Mouse (Mus musculus) lung, postnatal 10 days (tissue): ENCODE measurements at regions not wholly inside any gene's neighbourhood (a gene's known extent, or its start where the extent isn't known, plus 50 kb on each side); places are given as distances from the start of the nearest gene placed in this dataset.

Experiments
- DNase-seq: peaks from one replicate; pipeline ENCODE4 v3.0.0; 2021

- DNase-seq = no peak
Observed at GRCm38 (mm10) chr16:73835715-73836440, 575.7 kb downstream of the Robo2 start.

GRCm38 (mm10) chr16:73821387-73822338, 590.0 kb downstream of the Robo2 start:
- no peak for DNase-seq

GRCm38 (mm10) chr16:73804572-73804971, 607.1 kb downstream of the Robo2 start:
- no peak for DNase-seq

- no peak for DNase-seq
Observed at GRCm38 (mm10) chr16:73796528-73797171, 615.0 kb downstream of the Robo2 start.

- no peak for DNase-seq
Observed at GRCm38 (mm10) chr16:73785074-73785438, 626.6 kb downstream of the Robo2 start.

GRCm38 (mm10) chr16:73784296-73785073, 627.1 kb downstream of the Robo2 start:
- DNase-seq = no peak

GRCm38 (mm10) chr16:73772454-73772853, 639.2 kb downstream of the Robo2 start:
- DNase-seq = no peak

GRCm38 (mm10) chr16:73770440-73770856, 641.2 kb downstream of the Robo2 start:
- no peak for DNase-seq

GRCm38 (mm10) chr16:73769729-73770128, 641.9 kb downstream of the Robo2 start:
- DNase-seq = no peak

GRCm38 (mm10) chr16:73768706-73769105, 642.9 kb downstream of the Robo2 start:
- DNase-seq = no peak

- no peak for DNase-seq
Observed at GRCm38 (mm10) chr16:73765184-73765583, 646.4 kb downstream of the Robo2 start.

- no peak for DNase-seq
Observed at GRCm38 (mm10) chr16:73760921-73761320, 650.7 kb downstream of the Robo2 start.

GRCm38 (mm10) chr16:73758872-73759271, 652.8 kb downstream of the Robo2 start:
- no peak for DNase-seq

GRCm38 (mm10) chr16:73754302-73754701, 657.3 kb downstream of the Robo2 start:
- no peak for DNase-seq

GRCm38 (mm10) chr16:73728297-73728696, 683.3 kb downstream of the Robo2 start:
- no peak for DNase-seq

- DNase-seq = no peak
Observed at GRCm38 (mm10) chr16:73719691-73720090, 691.9 kb downstream of the Robo2 start.

- DNase-seq = no peak
Observed at GRCm38 (mm10) chr16:73716301-73716700, 695.3 kb downstream of the Robo2 start.

GRCm38 (mm10) chr16:73707051-73707450, 704.6 kb downstream of the Robo2 start:
- DNase-seq = no peak

GRCm38 (mm10) chr16:73689274-73689673, 722.4 kb downstream of the Robo2 start:
- DNase-seq = no peak

GRCm38 (mm10) chr16:73679804-73680203, 731.8 kb downstream of the Robo2 start:
- no peak for DNase-seq

- no peak for DNase-seq
Observed at GRCm38 (mm10) chr16:73670516-73670915, 741.1 kb downstream of the Robo2 start.

- peak; percentile 4 for DNase-seq
Observed at GRCm38 (mm10) chr16:73652976-73653690, 758.5 kb downstream of the Robo2 start.
